Mouse (Mus musculus) limb, embryonic 10.5 days (tissue): Measurements from ENCODE around the gene Myl4. TPM values are rescaled to one million over a fixed set of nuclear protein-coding genes. Genes with fewer than 3 reads are reported as not detected.

Experiments
- DNase-seq: peaks from one replicate; pipeline ENCODE4 v3.0.0-alpha.2; 2017; ENCODE audit warnings: low spot score
- H3K27ac ChIP-seq: fragments of 300-500 bp; sonication (generic); 2 replicates; pipeline ENCODE4 v1.5.1; 2016; ENCODE audit warnings: mild to moderate bottlenecking
- H3K27me3 ChIP-seq: fragments of 300-500 bp; sonication (generic); 2 replicates; pipeline ENCODE4 v1.6.1; 2016; ENCODE audit warnings: low read depth, mild to moderate bottlenecking; ENCODE audit not compliant: poor library complexity, severe bottlenecking
- H3K36me3 ChIP-seq: fragments of 300-500 bp; sonication (generic); 2 replicates; pipeline ENCODE4 v1.6.1; 2016; ENCODE audit warnings: mild to moderate bottlenecking, moderate library complexity
- H3K4me1 ChIP-seq: fragments of 300-500 bp; sonication (generic); 2 replicates; pipeline ENCODE4 v1.6.1; 2016
- H3K4me3 ChIP-seq: fragments of 300-500 bp; sonication (generic); 2 replicates; pipeline ENCODE4 v1.5.1; 2016; ENCODE audit warnings: mild to moderate bottlenecking, moderate library complexity
- H3K9me3 ChIP-seq: fragments of 300-500 bp; sonication (generic); replicated peaks from 2 replicates; pipeline ENCODE4 v1.6.1; 2016; ENCODE audit warnings: mild to moderate bottlenecking
- WGBS: fragments of 180-500 bp; shearing (Covaris S2); methylation state at CpG from one replicate; pipeline ENCODE4 v1.1.7; 2016; 5-methylcytosine and 5-hydroxymethylcytosine counted together
- polyA plus RNA-seq: library from polyadenylated mRNA; unstranded; fragments of >200 nt; fragmentation: Nextera tagmentation; extraction: Ambion mirVana; gene quantifications from 2 replicates; pipeline ENCODE4 v1.2.1, GENCODE M21; 2016

Gene Myl4
- polyA plus RNA-seq, 1 experiment from 2014 or later: 3.1 TPM

DNA sequence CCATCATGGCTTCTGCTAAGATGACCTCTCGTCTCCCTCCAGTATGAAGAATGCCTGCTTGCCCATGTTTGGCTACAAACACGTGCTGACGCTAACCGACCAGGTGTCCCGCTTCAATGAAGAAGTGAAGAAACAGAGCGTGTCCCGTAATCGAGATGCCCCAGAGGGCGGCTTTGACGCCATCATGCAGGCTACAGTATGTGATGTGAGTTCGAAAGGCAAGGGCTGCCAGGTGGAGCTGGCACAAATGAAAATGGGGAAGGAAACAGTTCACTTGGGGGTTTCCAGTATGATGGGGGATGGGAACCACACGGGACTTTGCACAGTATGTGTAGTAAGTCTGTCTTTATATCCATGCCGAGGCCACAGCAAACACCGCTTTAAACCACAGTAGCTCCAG, 86.5 kb downstream of the Myl4 start:
- Histone ChIP-seq H3K9me3 (no peaks in the 10 kb centered on the region), H3K27me3 (no peaks in the 10 kb centered on the region), H3K4me3 (no peak overlapping the region), H3K36me3 (no peaks in the 10 kb centered on the region), H3K4me1 (no peaks in the 10 kb centered on the region; the same call in 1 of the 2 replicates), H3K27ac (no peak overlapping the region)
- no peak for DNase-seq
- 93% methylated on average over 14 of the region's 14 CpGs for WGBS

- H3K27me3 ChIP-seq: no peaks in the 10 kb centered on the region
- no peak overlapping the region for H3K4me3 ChIP-seq
- WGBS: 80% methylated on average over 5 of the region's 5 CpGs
- H3K9me3 ChIP-seq: no peaks in the 10 kb centered on the region
- H3K36me3 ChIP-seq: no peaks in the 10 kb centered on the region
- no peaks in the 10 kb centered on the region; the same call in 1 of the 2 replicates for H3K4me1 ChIP-seq
- no peak overlapping the region for H3K27ac ChIP-seq
- no peak for DNase-seq
Observed at GRCm38 (mm10) chr11:104638006-104638405, 87.5 kb downstream of the Myl4 start.

DNA sequence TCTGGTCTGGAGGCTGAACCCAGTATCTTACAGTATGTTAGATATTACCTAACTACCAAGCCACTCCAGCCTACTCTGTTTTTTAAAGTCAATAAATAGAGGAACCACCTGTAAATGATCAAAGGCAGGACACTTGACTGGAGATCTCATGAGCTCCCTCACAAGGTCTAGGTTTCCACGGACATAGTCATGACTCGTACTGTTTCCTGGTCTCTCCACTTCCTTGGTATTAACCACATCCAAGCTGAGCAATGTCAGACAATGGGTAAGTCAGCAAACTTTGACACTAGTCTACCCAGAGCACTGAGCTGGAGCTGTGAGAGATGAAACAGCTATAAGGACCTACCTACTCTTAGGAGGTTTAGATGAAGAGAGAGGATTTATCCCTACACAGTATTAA, 88.4 kb downstream of the Myl4 start:
- H3K27ac ChIP-seq: no peak overlapping the region
- WGBS: 88% methylated on average over 2 of the region's 2 CpGs
- no peaks in the 10 kb centered on the region for H3K27me3 ChIP-seq
- no peak for DNase-seq
- no peaks in the 10 kb centered on the region for H3K36me3 ChIP-seq
- H3K4me1 ChIP-seq: no peaks in the 10 kb centered on the region; the same call in 1 of the 2 replicates
- H3K9me3 ChIP-seq: no peaks in the 10 kb centered on the region
- H3K4me3 ChIP-seq: no peak overlapping the region

GRCm38 (mm10) chr11:104639634-104640033, 89.2 kb downstream of the Myl4 start:
- Histone ChIP-seq H3K4me3 (no peak overlapping the region), H3K9me3 (no peaks in the 10 kb centered on the region), H3K27ac (no peak overlapping the region), H3K27me3 (no peaks in the 10 kb centered on the region), H3K36me3 (no peaks in the 10 kb centered on the region), H3K4me1 (no peaks in the 10 kb centered on the region; the same call in 1 of the 2 replicates)
- no peak for DNase-seq
- WGBS: 92% methylated on average over 9 of the region's 9 CpGs

- Histone ChIP-seq H3K27me3 (no peaks in the 10 kb centered on the region), H3K9me3 (no peaks in the 10 kb centered on the region), H3K4me3 (no peak overlapping the region), H3K4me1 (no peaks in the 10 kb centered on the region; the same call in 1 of the 2 replicates), H3K36me3 (no peaks in the 10 kb centered on the region), H3K27ac (no peak overlapping the region)
- no peak for DNase-seq
- WGBS: 90% methylated on average over 10 of the region's 10 CpGs
Observed at GRCm38 (mm10) chr11:104640894-104641293, 90.4 kb downstream of the Myl4 start.

DNA sequence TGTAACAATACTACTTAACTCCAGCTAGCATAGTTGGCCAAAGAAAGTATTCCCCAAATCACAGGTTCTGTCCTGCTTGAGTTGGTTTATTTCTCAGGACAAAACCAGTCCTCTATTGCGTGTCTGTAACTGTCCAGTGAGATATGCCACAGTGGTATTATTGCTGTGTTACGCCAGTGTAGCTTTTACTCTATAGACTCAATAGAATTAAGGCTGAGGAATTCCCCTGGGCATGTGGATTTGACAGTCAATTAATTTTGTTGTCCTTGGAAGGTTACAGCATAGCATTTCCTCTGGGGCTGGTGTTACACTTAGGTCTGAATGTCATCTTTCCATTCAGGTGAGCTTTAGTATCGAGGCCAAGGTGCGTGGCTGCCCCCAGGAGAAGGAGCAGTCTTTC, 92.8 kb downstream of the Myl4 start:
- Histone ChIP-seq H3K27ac (no peak overlapping the region), H3K4me1 (no peaks in the 10 kb centered on the region), H3K9me3 (no peaks in the 10 kb centered on the region), H3K36me3 (no peaks in the 10 kb centered on the region), H3K27me3 (no peaks in the 10 kb centered on the region), H3K4me3 (no peak overlapping the region)
- 85% methylated on average over 4 of the region's 4 CpGs for WGBS
- no peak for DNase-seq

Other genes with a start within 250 kb of the Myl4 start
- 26.9 and 30.4 TPM in 2 replicates for gene Kansl1, start 81.8 kb upstream of the Myl4 start, polyA plus RNA-seq
- 49.5 and 60.4 TPM in 2 replicates for gene Cdc27, start within 50 bp of the Myl4 start, polyA plus RNA-seq
- 2.6 and 2.7 TPM in 2 replicates for gene Itgb3, start 57.3 kb downstream of the Myl4 start, polyA plus RNA-seq
- gene Gm11639, start 135.0 kb downstream of the Myl4 start, polyA plus RNA-seq: not detected in 2 replicates